Mouse (Mus musculus) ES-Bruce4 (cell line): ENCODE results near the gene St6gal1. TPM values are rescaled to one million over a fixed set of nuclear protein-coding genes. Genes with fewer than 3 reads are reported as not detected.

ENCODE experiments used
- H3K27ac ChIP-seq: 2 replicates; pipeline ENCODE4 v1.5.1; 2012; ENCODE audit warnings: low read length, inconsistent platforms; ENCODE audit not compliant: insufficient read depth
- H3K27me3 ChIP-seq: 2 replicates; pipeline ENCODE4 v1.6.1; 2012; ENCODE audit warnings: mild to moderate bottlenecking, low read length, inconsistent platforms; ENCODE audit not compliant: control insufficient read depth, poor library complexity, insufficient read depth, severe bottlenecking
- H3K36me3 ChIP-seq: 2 replicates; pipeline ENCODE4 v1.6.1; 2012; ENCODE audit warnings: inconsistent platforms, mild to moderate bottlenecking, low read length, moderate library complexity; ENCODE audit not compliant: control insufficient read depth, poor library complexity, insufficient read depth, severe bottlenecking
- H3K4me1 ChIP-seq: one replicate; pipeline ENCODE4 v1.8.1; 2011; ENCODE audit warnings: low read length; ENCODE audit not compliant: control insufficient read depth, insufficient read depth
- H3K4me3 ChIP-seq: 2 replicates; pipeline ENCODE4 v1.5.1; 2011; ENCODE audit warnings: low read depth, mild to moderate bottlenecking, low read length
- H3K9ac ChIP-seq: 2 replicates; pipeline ENCODE4 v1.6.1; 2012; ENCODE audit warnings: low read depth, mild to moderate bottlenecking, inconsistent platforms; ENCODE audit not compliant: poor library complexity, severe bottlenecking
- H3K9me3 ChIP-seq: replicated peaks from 2 replicates; pipeline ENCODE4 v1.6.1; 2012; ENCODE audit warnings: mild to moderate bottlenecking, low read length, inconsistent platforms; ENCODE audit not compliant: control insufficient read depth, poor library complexity, insufficient read depth, severe bottlenecking
- CTCF ChIP-seq: IDR thresholded peaks from one replicate; pipeline ENCODE4 v1.8.1; 2011; ENCODE audit warnings: low read depth, low read length
- EP300 ChIP-seq: IDR thresholded peaks from 2 replicates; pipeline ENCODE4 v1.6.1; 2011; ENCODE audit warnings: low read depth, low read length; ENCODE audit not compliant: insufficient read depth
- POLR2A ChIP-seq: IDR thresholded peaks from one replicate; pipeline ENCODE4 v1.8.1; 2011; ENCODE audit warnings: low read length; ENCODE audit not compliant: insufficient read depth
- polyA plus RNA-seq: library from polyadenylated mRNA; stranded (reverse); fragments of >200 nt; gene quantifications from 2 replicates; pipeline ENCODE4 v1.2.4, GENCODE M21; 2011; ENCODE audit warnings: low read depth; ENCODE audit not compliant: missing spikeins, insufficient read depth, insufficient read length

St6gal1 gene
- polyA plus RNA-seq, 1 experiment: 14.0 TPM

GRCm38 (mm10) chr16:23225069-23225721 lies 655 bp downstream of the St6gal1 start:
- TF ChIP-seq EP300: no peak
- no peak for TF ChIP-seq CTCF
- no peak for TF ChIP-seq POLR2A
- Histone ChIP-seq H3K27ac (peak overlapping the region; percentile 5; the same call in 1 of the 2 replicates), H3K9me3 (no peaks in the 10 kb centered on the region), H3K9ac (peak overlapping the region; percentile 76), H3K4me3 (peak overlapping the region; percentile 75), H3K36me3 (no peaks in the 10 kb centered on the region), H3K27me3 (no peaks in the 10 kb centered on the region), H3K4me1 (no peaks in the 10 kb centered on the region)

- peak overlapping the region; percentile 75 for H3K4me3 ChIP-seq
- H3K27me3 ChIP-seq: no peaks in the 10 kb centered on the region
- TF ChIP-seq EP300: no peak
- no peak for TF ChIP-seq CTCF
- TF ChIP-seq POLR2A: no peak
- H3K9ac ChIP-seq: peak overlapping the region; percentile 76
- no peaks in the 10 kb centered on the region for H3K4me1 ChIP-seq
- no peaks in the 10 kb centered on the region for H3K36me3 ChIP-seq
- no peak overlapping the region for H3K27ac ChIP-seq
- no peaks in the 10 kb centered on the region for H3K9me3 ChIP-seq
Observed at GRCm38 (mm10) chr16:23225821-23226600, 1.5 kb downstream of the St6gal1 start.

GRCm38 (mm10) chr16:23226601-23227351 lies 2.2 kb downstream of the St6gal1 start:
- H3K9me3 ChIP-seq: no peaks in the 10 kb centered on the region
- TF ChIP-seq EP300: no peak
- no peak for TF ChIP-seq CTCF
- no peak for TF ChIP-seq POLR2A
- H3K27me3 ChIP-seq: no peaks in the 10 kb centered on the region
- H3K4me1 ChIP-seq: no peaks in the 10 kb centered on the region
- H3K9ac ChIP-seq: peak overlapping the region; percentile 76; the same call in 1 of the 2 replicates
- no peak overlapping the region for H3K4me3 ChIP-seq
- no peak overlapping the region for H3K27ac ChIP-seq
- no peaks in the 10 kb centered on the region for H3K36me3 ChIP-seq

GRCm38 (mm10) chr16:23227851-23228250 lies 3.3 kb downstream of the St6gal1 start:
- Histone ChIP-seq H3K27ac (no peak overlapping the region), H3K4me3 (no peak overlapping the region), H3K27me3 (no peaks in the 10 kb centered on the region), H3K36me3 (no peaks in the 10 kb centered on the region), H3K4me1 (no peaks in the 10 kb centered on the region), H3K9ac (no peak overlapping the region), H3K9me3 (no peaks in the 10 kb centered on the region)
- TF ChIP-seq POLR2A: no peak
- TF ChIP-seq EP300: no peak
- TF ChIP-seq CTCF: no peak

GRCm38 (mm10) chr16:23228486-23228885 lies 3.9 kb downstream of the St6gal1 start:
- Histone ChIP-seq H3K4me1 (no peaks in the 10 kb centered on the region), H3K4me3 (no peak overlapping the region), H3K27me3 (no peaks in the 10 kb centered on the region), H3K9ac (no peak overlapping the region), H3K27ac (no peak overlapping the region), H3K36me3 (no peaks in the 10 kb centered on the region), H3K9me3 (no peaks in the 10 kb centered on the region)
- no peak for TF ChIP-seq POLR2A
- TF ChIP-seq EP300: no peak
- TF ChIP-seq CTCF: no peak
